Mouse (Mus musculus) myocyte (in vitro differentiated cells): ENCODE data around the gene Agap1. TPM values are rescaled to one million over a fixed set of nuclear protein-coding genes. Genes with fewer than 3 reads are reported as not detected.

Experiments used
- H3K27me3 ChIP-seq: one replicate; pipeline ENCODE4 v1.6.1; 2011; ENCODE audit not compliant: control insufficient read depth, insufficient read depth, insufficient read length
- H3K36me3 ChIP-seq: one replicate; pipeline ENCODE4 v1.6.1; 2011; ENCODE audit not compliant: control insufficient read depth, insufficient read depth
- H3K4me2 ChIP-seq: one replicate; pipeline ENCODE4 v1.6.1; 2011; ENCODE audit warnings: low read depth, control low read depth
- H3K4me3 ChIP-seq: one replicate; pipeline ENCODE4 v1.5.1; 2011; ENCODE audit warnings: mild to moderate bottlenecking, control low read depth, moderate library complexity
- H3K79me2 ChIP-seq: one replicate; pipeline ENCODE4 v1.6.1; 2011; ENCODE audit not compliant: control insufficient read depth, insufficient read depth
- H3ac ChIP-seq: one replicate; pipeline ENCODE4 v1.6.1; 2011; ENCODE audit not compliant: control insufficient read depth, insufficient read length
- CEBPB ChIP-seq: IDR thresholded peaks from 2 replicates; pipeline ENCODE4 v1.6.1; 2011; ENCODE audit warnings: mild to moderate bottlenecking, moderate library complexity; ENCODE audit not compliant: poor library complexity, insufficient read depth, severe bottlenecking
- E2F4 ChIP-seq: IDR thresholded peaks from one replicate; pipeline ENCODE4 v1.6.1; 2011; ENCODE audit warnings: mild to moderate bottlenecking, control low read depth, moderate library complexity; ENCODE audit not compliant: insufficient read depth
- MAX ChIP-seq: IDR thresholded peaks from one replicate; pipeline ENCODE4 v1.6.1; 2011; ENCODE audit warnings: low read depth, mild to moderate bottlenecking, control low read depth
- MYOD1 ChIP-seq, 3 experiments: IDR thresholded peaks; one replicate each; pipeline ENCODE4 v1.6.1; 2011; ENCODE audit warnings: control low read depth in 2 of 3, low read depth in 2 of 3, mild to moderate bottlenecking in 2 of 3, moderate library complexity in 1 of 3; ENCODE audit not compliant: insufficient read length in 2 of 3, control insufficient read depth in 1 of 3
- MYOG ChIP-seq, 3 experiments: IDR thresholded peaks; one replicate each; pipeline ENCODE4 v1.6.1; 2011; ENCODE audit warnings: control low read depth in 2 of 3, low read depth in 2 of 3, mild to moderate bottlenecking in 2 of 3; ENCODE audit not compliant: insufficient read length in 2 of 3, control insufficient read depth in 1 of 3, insufficient read depth in 1 of 3
- POLR2A ChIP-seq: IDR thresholded peaks from one replicate; pipeline ENCODE4 v1.6.1; 2011; ENCODE audit warnings: low read depth, mild to moderate bottlenecking, control low read depth, moderate library complexity; ENCODE audit not compliant: insufficient read length
- POLR2AphosphoS2 ChIP-seq: IDR thresholded peaks from one replicate; pipeline ENCODE4 v1.6.1; 2011; ENCODE audit warnings: low read depth, control low read depth; ENCODE audit not compliant: insufficient read length
- REST ChIP-seq: IDR thresholded peaks from one replicate; pipeline ENCODE4 v1.6.1; 2011; ENCODE audit warnings: mild to moderate bottlenecking, control low read depth, moderate library complexity; ENCODE audit not compliant: insufficient read depth, insufficient read length
- SRF ChIP-seq: IDR thresholded peaks from one replicate; pipeline ENCODE4 v1.6.1; 2011; ENCODE audit warnings: low read depth; ENCODE audit not compliant: control insufficient read depth, insufficient read length
- TCF12 ChIP-seq: IDR thresholded peaks from one replicate; pipeline ENCODE4 v1.6.1; 2011; ENCODE audit warnings: mild to moderate bottlenecking, control low read depth; ENCODE audit not compliant: poor library complexity, insufficient read depth, severe bottlenecking
- TCF3 ChIP-seq: IDR thresholded peaks from one replicate; pipeline ENCODE4 v1.6.1; 2011; ENCODE audit warnings: low read depth, control low read depth; ENCODE audit not compliant: insufficient read length
- USF1 ChIP-seq: IDR thresholded peaks from one replicate; pipeline ENCODE4 v1.6.1; 2011; ENCODE audit warnings: low read depth, mild to moderate bottlenecking, control low read depth, moderate library complexity
- polyA plus RNA-seq: library from polyadenylated mRNA; unstranded; fragments of >200 nt; fragmentation: generic; extraction: Trizol; gene quantifications from one replicate; pipeline ENCODE4 v1.2.1, GENCODE M21; 2012; ENCODE audit warnings: missing spikeins

The Agap1 gene
- polyA plus RNA-seq, 1 experiment, result 48.9 TPM

GRCm38 (mm10) chr1:89598906-89599305, 144.3 kb downstream of the Agap1 start:
- Histone ChIP-seq H3ac (no peak overlapping the region), H3K79me2 (peaks cover 88% of the 10 kb centered on the region), H3K27me3 (no peaks in the 10 kb centered on the region), H3K36me3 (no peaks in the 10 kb centered on the region), H3K4me3 (no peak overlapping the region), H3K4me2 (no peak overlapping the region)
- TF ChIP-seq POLR2AphosphoS2 (no peak), TCF3 (no peak), REST (no peak), USF1 (no peak), SRF (no peak), TCF12 (no peak), E2F4 (no peak), MYOG (IDR thresholded peaks at IDR 0.05; ENCODE audit: control insufficient read depth in 1 of 3, insufficient read depth in 1 of 3, insufficient read length in 2 of 3, low read depth in 2 of 3) (no peak), POLR2A (no peak), MYOD1 (IDR thresholded peaks at IDR 0.05; ENCODE audit: control insufficient read depth in 1 of 3, insufficient read length in 2 of 3, low read depth in 2 of 3) (no peak), CEBPB (no peak), MAX (no peak)

- H3ac ChIP-seq, result no peak overlapping the region
- TF ChIP-seq SRF (no peak), POLR2A (no peak), TCF3 (no peak), REST (no peak), MAX (no peak), E2F4 (no peak), CEBPB (no peak), TCF12 (no peak), USF1 (no peak), POLR2AphosphoS2 (no peak), MYOD1 (IDR thresholded peaks at IDR 0.05; ENCODE audit: control insufficient read depth in 1 of 3, insufficient read length in 2 of 3, low read depth in 2 of 3) (peak in 1 of 3 experiments; percentile 61), MYOG (IDR thresholded peaks at IDR 0.05; ENCODE audit: control insufficient read depth in 1 of 3, insufficient read depth in 1 of 3, insufficient read length in 2 of 3, low read depth in 2 of 3) (peak in 1 of 3 experiments; percentile 34)
- no peak overlapping the region for H3K4me3 ChIP-seq
- H3K4me2 ChIP-seq, result peak overlapping the region; percentile 40
- peaks cover 82% of the 10 kb centered on the region for H3K79me2 ChIP-seq
- H3K36me3 ChIP-seq, result no peaks in the 10 kb centered on the region
- H3K27me3 ChIP-seq, result no peaks in the 10 kb centered on the region
Measured at GRCm38 (mm10) chr1:89599983-89600741, 145.6 kb downstream of the Agap1 start.

DNA sequence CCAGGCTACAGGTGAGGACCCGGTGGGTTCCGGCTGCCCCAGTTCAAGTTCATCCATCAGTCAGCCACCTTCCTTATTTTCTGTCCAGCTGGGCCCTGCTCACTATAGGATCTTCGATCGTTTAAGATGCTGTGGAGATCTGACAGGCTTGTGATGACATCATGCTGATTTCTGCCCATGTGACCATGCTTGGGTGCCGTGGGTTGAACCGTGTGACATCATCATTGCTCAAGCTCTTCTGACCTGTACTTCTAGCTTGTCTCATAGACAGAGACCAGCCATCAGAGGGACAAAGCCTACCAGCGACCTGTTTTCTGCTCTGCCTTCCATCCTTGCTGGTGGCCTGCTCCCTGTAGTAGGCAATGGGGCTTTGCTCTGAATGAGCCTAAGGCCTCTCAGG, 146.7 kb downstream of the Agap1 start:
- H3K79me2 ChIP-seq, result peaks cover 70% of the 10 kb centered on the region
- no peak overlapping the region for H3K4me3 ChIP-seq
- H3K36me3 ChIP-seq, result peaks cover 5% of the 10 kb centered on the region
- H3ac ChIP-seq, result no peak overlapping the region
- no peak for TF ChIP-seq MYOG (IDR thresholded peaks at IDR 0.05; ENCODE audit: control insufficient read depth in 1 of 3, insufficient read depth in 1 of 3, insufficient read length in 2 of 3, low read depth in 2 of 3)
- no peak for TF ChIP-seq MYOD1 (IDR thresholded peaks at IDR 0.05; ENCODE audit: control insufficient read depth in 1 of 3, insufficient read length in 2 of 3, low read depth in 2 of 3)
- no peak for TF ChIP-seq MAX
- TF ChIP-seq TCF12, result no peak
- no peak for TF ChIP-seq POLR2A
- peak; percentile 80 for TF ChIP-seq USF1
- no peaks in the 10 kb centered on the region for H3K27me3 ChIP-seq
- peak overlapping the region; percentile 40 for H3K4me2 ChIP-seq

GRCm38 (mm10) chr1:89602879-89603278, 148.3 kb downstream of the Agap1 start:
- no peak overlapping the region for H3ac ChIP-seq
- no peaks in the 10 kb centered on the region for H3K27me3 ChIP-seq
- TF ChIP-seq USF1 (no peak), POLR2AphosphoS2 (no peak), MAX (no peak), SRF (peak; percentile 53), CEBPB (no peak), MYOD1 (IDR thresholded peaks at IDR 0.05; ENCODE audit: control insufficient read depth in 1 of 3, insufficient read length in 2 of 3, low read depth in 2 of 3) (peak; percentile 88 to 95 (median 95)), E2F4 (no peak), REST (no peak), MYOG (IDR thresholded peaks at IDR 0.05; ENCODE audit: control insufficient read depth in 1 of 3, insufficient read depth in 1 of 3, insufficient read length in 2 of 3, low read depth in 2 of 3) (peak; percentile 75 to 98 (median 80)), POLR2A (no peak), TCF3 (peak; percentile 83), TCF12 (peak; percentile 89)
- no peak overlapping the region for H3K4me3 ChIP-seq
- peaks cover 55% of the 10 kb centered on the region for H3K79me2 ChIP-seq
- peaks cover 7% of the 10 kb centered on the region for H3K36me3 ChIP-seq
- H3K4me2 ChIP-seq, result peak overlapping the region; percentile 62
